Mouse (Mus musculus) brain, embryonic 14.5 days (tissue): ENCODE measurements around the gene Ovgp1. TPM values are rescaled to one million over a fixed set of nuclear protein-coding genes. Genes with fewer than 3 reads are reported as not detected.
"Not testable (repeated sequence)": the region's sequence is repeated elsewhere in the genome, so short reads cannot be mapped to it uniquely, and the experiment has no call there.

Source experiments
- DNase-seq: peaks from one replicate; pipeline ENCODE4 v3.0.0-alpha.2; 2011; ENCODE audit warnings: low read depth
- CTCF ChIP-seq: fragments of 200-500 bp; IDR thresholded peaks from 2 replicates; pipeline ENCODE4 v1.5.1; 2012; ENCODE audit warnings: inconsistent platforms, mild to moderate bottlenecking, moderate library complexity, borderline replicate concordance; ENCODE audit not compliant: insufficient read depth, insufficient read length; ENCODE audit errors: extremely low read depth
- POLR2A ChIP-seq: fragments of 200-500 bp; IDR thresholded peaks from 2 replicates; pipeline ENCODE4 v1.6.1; 2012; ENCODE audit warnings: mild to moderate bottlenecking, inconsistent platforms, borderline replicate concordance; ENCODE audit not compliant: poor library complexity, insufficient read depth, insufficient read length, severe bottlenecking; ENCODE audit errors: extremely low read depth
- polyA plus RNA-seq: library from polyadenylated mRNA; depleted of rRNA; stranded (reverse); fragments of >200 nt; gene quantifications from 2 replicates; pipeline ENCODE4 v1.2.3, GENCODE M21; 2012; rRNA removed

The Ovgp1 gene
- polyA plus RNA-seq, 1 experiment: 11.6 TPM

GRCm38 (mm10) chr3:106001416-106002370 is 28.2 kb downstream of the Ovgp1 start:
- peak; percentile 83 for DNase-seq
- no peak for TF ChIP-seq POLR2A

- DNase-seq: not testable (repeated sequence)
Measured at GRCm38 (mm10) chr3:106003360-106003759, 29.8 kb downstream of the Ovgp1 start.

- no peak for TF ChIP-seq POLR2A
- TF ChIP-seq CTCF: no peak
- no peak for DNase-seq
Measured at GRCm38 (mm10) chr3:106014546-106014945, 41.0 kb downstream of the Ovgp1 start, which contains the start of gene Pifo. Pifo (minus strand) TSS chr3:106014646.

- peak; percentile 24 for DNase-seq
- TF ChIP-seq POLR2A (no peak), CTCF (peak; percentile 23; the same call in 1 of the 2 replicates)
Measured at GRCm38 (mm10) chr3:106021840-106022239, 48.3 kb downstream of the Ovgp1 start.

- no peak for TF ChIP-seq CTCF
- no peak for TF ChIP-seq POLR2A
- no peak for DNase-seq
Measured at GRCm38 (mm10) chr3:106024135-106024534, 50.6 kb downstream of the Ovgp1 start.

- no peak for DNase-seq
- TF ChIP-seq POLR2A: no peak
- no peak for TF ChIP-seq CTCF
Measured at GRCm38 (mm10) chr3:106032781-106033180, 59.3 kb downstream of the Ovgp1 start, which contains the start of gene Chil5. Chil5 (minus strand) TSS chr3:106032814.

Other genes with a start within 250 kb of the Ovgp1 start
- 29.6 and 32.7 TPM in 2 replicates for gene Rap1a, start 172.4 kb upstream of the Ovgp1 start, polyA plus RNA-seq
- gene Adora3, start 102.9 kb upstream of the Ovgp1 start, polyA plus RNA-seq: 0.16 and 0.25 TPM in 2 replicates
- 0.11 TPM in 2 replicates for gene Tmigd3, start 102.8 kb upstream of the Ovgp1 start, polyA plus RNA-seq
- gene I830077J02Rik, start 41.0 kb upstream of the Ovgp1 start, polyA plus RNA-seq: 0.34 and 0.68 TPM in 2 replicates
- 61.6 and 79.6 TPM in 2 replicates for gene Wdr77, start 14.3 kb upstream of the Ovgp1 start, polyA plus RNA-seq
- gene Atp5f1, start 13.6 kb upstream of the Ovgp1 start, polyA plus RNA-seq: 237 and 266 TPM in 2 replicates
- gene Pifo, start 40.9 kb downstream of the Ovgp1 start, polyA plus RNA-seq: 4.0 and 4.6 TPM in 2 replicates
- not detected in 2 replicates for gene Chil5, start 59.1 kb downstream of the Ovgp1 start, polyA plus RNA-seq
- 1.5 and 1.6 TPM in 2 replicates for gene Chia1, start 139.5 kb downstream of the Ovgp1 start, polyA plus RNA-seq
- gene Chil3, start 193.9 kb downstream of the Ovgp1 start, polyA plus RNA-seq: 0.05 TPM in 1 of 2 replicates, not detected in the other
- gene Chil4, start 245.8 kb downstream of the Ovgp1 start, polyA plus RNA-seq: not detected in 2 replicates